Mouse (Mus musculus) common myeloid progenitor, adult 5-6 weeks (primary cell): ENCODE data around the gene Tmem50b. TPM values are rescaled to one million over a fixed set of nuclear protein-coding genes. Genes with fewer than 3 reads are reported as not detected.

Experiments
- ATAC-seq: replicated peaks from 2 replicates; pipeline ENCODE4 v1.8.0; 2016; ENCODE audit warnings: low read depth, mild to moderate bottlenecking, moderate TSS enrichment, inconsistent platforms; ENCODE audit not compliant: poor library complexity, severe bottlenecking
- total RNA-seq: library from RNA; stranded (forward); fragments of 200-1000, 187-1606 nt; gene quantifications from 2 replicates; pipeline ENCODE4 v1.2.3, GENCODE M21; 2017

The Tmem50b gene
- total RNA-seq, 1 experiment from 2014 or later: 8.6 TPM

DNA sequence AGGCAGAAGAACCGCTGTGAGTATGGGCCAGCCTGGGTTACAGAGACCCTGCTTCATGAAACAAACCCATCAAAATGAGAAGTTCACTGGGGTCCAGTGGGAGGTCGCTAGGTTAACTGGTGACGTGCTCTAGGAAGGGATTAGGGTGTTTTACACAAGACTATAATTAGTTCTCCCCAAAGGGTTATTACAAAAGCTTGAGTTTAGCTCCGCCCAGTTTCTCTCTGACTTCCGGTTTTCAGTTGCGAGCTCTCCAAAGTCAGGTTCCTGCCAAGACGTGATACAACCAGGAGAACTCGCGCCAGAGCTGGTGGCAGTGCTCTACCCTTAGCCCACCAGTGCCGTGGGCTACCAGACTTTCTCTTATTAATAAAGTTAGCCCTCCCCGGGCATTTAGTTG is 13.6 kb upstream of the Tmem50b start:
- ATAC-seq: peak; percentile 55

DNA sequence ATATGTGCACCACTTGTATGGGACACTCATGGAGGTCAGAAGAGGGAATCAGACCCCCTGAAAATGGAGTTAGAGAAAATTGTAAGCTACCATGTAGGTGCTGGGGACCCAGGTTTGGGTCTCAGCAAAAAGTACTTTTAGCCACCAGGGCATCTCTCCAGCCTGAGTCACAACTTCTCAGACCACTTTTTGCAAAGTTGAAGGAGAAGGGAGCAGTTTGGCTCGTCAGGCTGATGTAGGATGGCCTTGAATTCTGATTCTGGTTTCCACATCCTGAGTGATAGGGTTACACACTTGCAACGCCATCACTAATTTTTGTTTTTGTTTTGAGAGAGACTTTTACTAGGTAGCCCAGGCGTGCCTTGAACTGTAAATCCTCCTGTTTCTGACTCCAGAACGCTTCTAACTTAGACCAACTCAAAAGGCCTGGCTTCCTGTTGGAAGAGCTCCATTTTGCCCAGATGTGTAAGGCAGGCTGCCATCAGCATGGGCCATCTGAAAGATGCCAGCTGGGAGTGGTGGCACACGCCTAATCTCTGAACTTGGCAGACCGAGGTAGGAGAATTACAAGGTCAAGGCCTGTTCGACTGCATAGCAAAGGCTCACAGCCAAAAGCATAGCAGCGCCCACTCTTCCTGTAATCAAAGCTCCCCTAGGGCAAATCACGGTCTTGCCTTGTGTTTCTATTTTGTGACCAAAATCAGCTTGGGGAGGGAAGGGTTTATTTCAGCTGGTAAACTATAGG is 12.1 kb upstream of the Tmem50b start:
- no peak for ATAC-seq

DNA sequence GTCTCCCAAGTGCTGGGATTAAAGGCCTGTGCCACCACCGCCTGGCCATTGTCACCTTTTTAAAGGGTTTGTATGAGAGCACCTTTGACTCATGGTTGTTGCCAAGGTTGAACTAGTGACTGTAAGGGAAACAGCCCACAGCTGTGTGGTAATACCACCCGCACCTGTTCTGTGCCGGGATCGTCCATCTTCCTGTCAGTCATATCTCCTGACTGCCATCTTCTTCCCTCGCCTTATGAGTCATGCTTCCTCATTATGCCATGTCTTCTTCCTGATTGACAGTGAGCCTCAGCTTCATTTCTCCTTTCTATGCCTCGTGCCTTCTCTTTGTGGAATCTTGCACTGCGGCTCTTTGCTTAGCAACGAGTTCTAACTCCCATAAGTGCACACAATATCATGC is 9.4 kb upstream of the Tmem50b start:
- ATAC-seq: peak; percentile 92

DNA sequence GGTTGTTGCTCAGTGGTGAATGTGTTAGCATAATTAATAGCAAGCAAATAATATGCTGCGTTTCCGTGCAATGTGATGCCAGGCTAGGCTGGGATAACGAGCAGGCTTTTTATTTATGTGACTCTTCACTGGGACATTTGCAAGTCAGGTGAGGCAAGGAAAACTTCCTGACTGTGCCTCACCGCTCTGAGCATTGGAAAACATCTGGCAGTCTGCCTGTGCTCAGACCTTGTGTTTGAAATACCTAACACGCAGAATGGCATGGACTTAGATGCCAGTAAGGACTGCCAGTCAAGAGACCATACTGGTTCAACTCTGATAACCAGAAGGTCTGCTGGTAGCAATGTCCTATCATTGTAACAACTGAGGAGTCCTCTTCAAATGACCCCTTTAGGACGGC is 7.6 kb upstream of the Tmem50b start:
- no peak for ATAC-seq

DNA sequence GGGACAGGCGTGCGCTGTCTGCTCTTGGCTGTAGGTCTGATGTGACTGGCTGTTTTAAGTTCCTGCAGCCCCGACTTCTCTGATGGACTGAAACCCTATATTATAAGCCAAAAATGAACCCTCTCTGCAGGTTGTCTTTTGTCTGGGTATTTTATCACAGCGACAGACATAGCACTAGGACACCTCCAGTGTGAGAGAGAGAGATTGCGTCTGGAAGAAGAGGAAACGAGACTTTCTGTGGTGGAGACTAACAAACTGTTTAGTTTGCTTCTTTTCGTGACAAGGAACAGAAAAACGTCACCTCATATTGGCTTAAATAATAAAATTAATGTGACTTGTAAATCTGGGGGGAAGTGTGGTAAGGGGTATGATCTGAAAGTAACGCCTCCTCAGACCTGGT is 4.1 kb upstream of the Tmem50b start:
- peak; percentile 33 for ATAC-seq

DNA sequence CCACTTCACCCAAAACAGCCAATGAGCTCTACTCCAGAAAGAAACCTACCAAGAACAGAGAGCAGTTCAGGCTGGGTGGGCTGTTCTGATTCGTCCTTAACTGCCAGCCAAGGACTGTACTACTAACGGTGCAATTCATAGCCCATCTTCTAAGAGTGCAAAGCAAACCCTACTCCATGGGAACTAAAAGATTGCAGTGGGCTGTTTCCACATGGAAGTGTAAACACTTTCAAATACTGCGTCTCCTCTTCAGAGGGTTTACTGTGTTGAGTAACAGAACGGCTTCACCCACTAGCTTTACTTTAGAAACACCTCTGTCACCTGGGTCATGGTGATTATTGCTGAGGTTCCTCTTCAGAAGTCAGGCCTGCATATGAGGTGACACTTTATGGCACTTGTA is 3.5 kb upstream of the Tmem50b start:
- ATAC-seq: no peak

DNA sequence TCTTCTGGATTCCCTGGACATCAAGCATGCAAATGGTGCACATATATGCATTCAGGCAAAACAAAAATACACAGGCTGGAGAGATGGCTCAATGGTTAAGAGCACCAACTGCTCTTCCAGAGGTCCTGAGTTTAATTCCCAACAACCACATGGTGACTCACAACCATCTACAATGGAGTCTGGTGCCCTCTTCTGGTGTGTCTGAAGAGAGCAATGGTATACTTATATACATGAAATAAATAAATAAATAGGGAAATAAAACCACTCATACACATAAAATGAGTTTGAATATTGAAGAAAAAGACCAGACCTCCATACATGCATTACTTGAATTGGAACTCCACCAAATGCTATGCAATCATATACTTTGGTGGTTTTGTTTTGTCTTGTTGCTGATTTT is 1.6 kb upstream of the Tmem50b start:
- ATAC-seq: no peak

DNA sequence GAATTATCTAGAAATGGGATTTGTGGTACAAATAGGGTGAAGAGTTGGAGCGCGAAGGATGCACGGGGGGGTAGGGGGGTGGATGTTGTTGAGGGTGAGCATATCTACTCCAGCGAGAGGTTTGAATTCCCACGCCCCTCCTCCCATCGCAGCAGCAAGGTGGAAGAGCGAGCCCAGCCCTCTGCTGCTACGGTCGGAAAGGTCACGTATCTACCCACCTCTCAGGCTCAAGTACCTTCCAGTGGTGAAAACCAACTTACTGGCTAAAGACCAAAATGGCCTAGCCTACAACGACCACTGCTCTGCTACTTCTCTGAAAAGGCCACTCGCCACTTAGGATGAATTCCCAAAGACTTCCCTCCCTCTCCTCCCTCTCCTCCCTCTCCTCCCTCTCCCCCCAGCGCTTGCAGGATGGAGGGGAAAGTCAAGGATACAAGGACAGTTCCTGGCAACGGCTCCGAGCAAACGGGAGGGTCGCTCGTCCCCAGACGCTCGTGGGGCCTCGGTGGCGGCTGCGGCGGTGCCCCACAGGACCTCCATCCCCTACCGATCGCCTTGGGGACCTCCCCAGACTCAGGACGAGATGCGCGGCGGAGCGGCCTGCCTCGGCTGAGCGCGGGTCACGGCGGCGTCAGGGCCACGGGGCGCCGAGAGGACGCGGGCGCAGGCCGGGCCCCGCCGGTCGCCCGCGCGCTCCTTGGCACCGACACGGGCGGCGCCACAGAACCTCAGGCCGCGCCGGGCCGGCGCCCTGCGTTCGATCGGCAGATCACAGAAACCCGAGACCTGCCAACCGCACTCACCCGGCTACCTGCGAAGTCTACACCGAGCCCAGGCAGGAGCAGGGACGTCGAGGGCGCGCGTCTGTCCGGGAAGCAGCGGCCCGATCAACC is 575 bp downstream of the Tmem50b start:
- ATAC-seq: no peak

DNA sequence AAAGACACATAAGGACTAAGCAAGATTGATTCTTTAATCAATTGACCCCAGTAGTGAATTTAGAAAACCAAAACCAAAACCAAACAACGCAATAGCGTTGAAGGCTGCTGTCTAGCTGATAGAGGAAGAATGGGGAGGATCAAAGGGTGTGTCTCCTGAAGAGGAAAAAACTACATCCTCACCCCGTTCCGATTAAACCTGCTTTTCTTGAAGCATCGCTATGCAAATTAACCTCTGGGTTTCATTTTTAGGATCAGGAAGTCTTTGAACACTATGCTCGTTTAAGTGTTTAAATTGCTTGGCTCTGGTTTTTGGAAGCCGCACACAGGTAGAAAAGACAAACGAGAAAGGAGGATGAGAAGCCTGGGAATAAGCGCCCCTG is 1.2 kb downstream of the Tmem50b start:
- peak; percentile 30 for ATAC-seq

DNA sequence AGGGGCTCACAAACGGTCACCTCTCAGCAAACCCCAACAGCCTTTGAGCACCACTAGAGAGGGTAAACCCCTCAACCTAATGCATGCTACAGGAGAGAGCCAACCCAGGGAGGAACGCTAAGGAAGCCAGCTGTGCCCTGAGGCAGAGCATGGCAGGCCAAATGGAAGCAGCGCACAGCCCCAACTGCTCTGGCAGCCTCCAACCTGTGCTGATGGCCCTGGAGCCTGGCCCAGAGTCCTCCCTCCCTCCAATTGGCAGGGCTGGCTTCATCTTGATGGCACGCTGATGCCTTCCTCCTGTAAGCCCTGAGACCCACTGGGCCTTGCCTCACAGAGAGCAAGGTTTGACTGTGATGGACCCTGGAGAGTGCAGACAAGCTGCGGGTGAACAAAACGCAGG is 2.5 kb downstream of the Tmem50b start:
- ATAC-seq: no peak

DNA sequence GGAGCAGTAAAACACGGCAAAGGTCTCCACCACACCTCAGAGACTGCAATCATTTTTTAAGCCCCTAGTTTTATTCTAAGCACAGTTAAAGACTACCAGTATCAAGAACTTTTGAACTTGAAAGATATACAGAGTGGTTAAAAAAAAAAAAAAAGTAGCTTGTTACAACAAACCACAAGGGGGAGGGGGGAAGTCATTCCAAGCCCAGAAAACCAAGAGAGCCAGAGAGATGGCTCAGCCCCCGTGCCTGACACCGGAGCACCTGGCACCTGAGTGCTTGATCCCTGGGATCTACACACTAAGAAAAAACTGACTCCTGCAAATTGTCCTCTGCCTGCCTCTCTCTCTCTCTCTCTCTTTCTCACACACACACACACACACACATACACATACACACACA is 4.3 kb downstream of the Tmem50b start:
- no peak for ATAC-seq

DNA sequence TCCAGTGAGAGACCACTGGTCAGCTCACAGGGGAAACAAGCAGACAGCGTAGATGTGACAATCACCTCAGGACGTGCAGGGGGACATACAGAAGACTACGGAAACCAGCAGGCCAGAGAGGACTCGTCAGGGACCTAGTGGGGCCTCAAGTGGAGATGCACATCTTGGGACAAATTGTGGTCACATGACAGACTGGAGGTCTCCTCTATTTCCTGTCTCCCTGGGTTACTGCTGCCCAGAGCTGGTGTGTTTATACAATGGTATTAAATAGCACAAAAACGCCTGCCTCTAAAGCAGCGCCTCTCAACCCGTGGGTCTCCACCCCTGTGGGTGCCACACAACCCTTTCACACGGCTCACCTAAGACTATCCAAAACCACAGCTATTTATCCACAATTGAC is 5.4 kb downstream of the Tmem50b start:
- no peak for ATAC-seq

DNA sequence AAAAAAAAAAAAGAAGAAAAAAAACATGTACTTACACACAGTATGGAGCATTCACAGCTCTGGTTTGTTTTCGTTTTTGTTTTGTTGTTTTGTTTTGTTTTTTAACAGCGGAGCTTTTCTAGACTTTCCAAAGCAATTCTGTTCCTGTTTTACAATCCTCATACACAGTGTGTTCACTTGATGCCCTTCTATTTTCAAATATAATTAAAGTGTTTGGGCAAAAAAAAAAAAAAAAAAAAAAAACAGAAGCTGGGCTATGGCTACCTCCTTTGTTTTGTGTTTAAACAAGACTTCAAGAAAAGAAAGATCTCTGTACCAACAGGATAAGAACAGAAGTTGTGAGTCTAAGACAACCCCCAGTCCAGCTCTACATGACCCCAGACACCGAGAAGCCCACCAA is 8.9 kb downstream of the Tmem50b start:
- no peak for ATAC-seq

DNA sequence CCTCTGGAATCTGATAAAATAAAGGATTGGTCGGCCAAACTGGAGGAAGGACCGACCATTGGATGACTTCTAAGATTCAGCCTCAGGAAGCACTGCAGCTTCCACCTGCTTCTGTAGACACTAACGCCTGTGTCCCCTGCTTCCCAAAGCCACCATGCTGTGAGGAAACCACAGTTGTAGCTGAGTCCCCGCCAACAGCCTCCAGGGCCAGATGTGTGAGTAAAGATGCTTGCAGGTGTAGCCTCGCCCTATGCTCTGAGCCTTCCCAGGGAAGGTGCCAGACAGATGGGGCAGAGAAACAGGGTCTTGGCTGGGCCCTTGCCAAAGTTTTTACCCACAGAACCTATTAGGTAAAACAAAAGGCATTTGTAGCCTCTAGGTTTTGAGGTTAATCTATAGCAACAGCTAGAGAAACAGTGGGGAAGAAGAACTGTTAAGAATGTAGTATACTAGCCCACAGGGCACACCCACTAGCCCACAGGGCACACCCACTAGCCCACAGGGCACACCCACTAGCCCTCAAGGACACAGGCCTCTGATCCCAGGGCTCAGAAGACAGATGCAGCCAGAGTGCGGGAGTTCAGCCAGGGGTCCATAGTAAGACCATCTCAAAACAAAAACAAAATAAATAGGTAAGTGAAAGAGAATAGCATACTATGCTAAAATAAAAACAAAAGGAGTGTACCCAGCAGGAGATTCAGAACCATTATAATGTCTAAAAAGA is 9.7 kb downstream of the Tmem50b start:
- ATAC-seq: peak; percentile 56; the same call in 1 of the 2 replicates

DNA sequence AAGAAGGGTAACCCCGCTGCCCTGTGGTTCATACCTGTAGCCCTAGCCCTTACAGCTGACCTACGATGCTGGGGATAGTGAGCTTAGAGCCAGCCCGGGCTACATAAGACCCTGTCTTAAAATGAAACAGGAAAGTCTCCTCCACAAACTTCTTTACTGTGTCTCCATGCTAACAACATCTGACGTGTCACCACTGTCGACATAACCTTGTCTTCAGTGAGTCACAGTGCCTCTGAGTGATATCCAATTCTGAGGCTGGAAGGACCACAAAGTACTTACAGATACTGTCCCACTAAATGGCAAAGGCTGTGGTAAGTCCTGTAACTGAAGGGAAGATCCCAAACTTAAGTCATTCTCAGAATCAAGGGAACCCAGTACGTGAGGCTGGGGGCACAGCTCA is 11.4 kb downstream of the Tmem50b start:
- no peak for ATAC-seq

DNA sequence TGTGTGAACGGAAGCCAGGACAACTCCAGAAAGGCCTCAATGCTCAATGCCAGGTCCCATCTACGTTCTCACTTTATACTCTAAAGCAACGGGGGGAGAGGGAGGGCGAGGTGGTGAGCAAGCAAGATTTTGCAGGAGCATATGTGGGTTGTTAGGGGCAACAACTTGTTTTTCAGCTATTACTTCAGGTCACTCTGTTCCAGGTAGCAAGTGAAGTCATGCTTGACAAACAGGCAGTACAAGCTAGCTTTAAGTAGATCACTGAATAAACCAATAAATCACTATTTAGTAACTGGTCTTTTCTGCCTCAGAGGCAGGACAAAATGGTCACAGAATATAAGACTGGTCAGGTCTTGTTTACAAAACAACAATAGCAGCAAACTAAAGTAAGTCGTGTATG is 12.0 kb downstream of the Tmem50b start:
- ATAC-seq: no peak

DNA sequence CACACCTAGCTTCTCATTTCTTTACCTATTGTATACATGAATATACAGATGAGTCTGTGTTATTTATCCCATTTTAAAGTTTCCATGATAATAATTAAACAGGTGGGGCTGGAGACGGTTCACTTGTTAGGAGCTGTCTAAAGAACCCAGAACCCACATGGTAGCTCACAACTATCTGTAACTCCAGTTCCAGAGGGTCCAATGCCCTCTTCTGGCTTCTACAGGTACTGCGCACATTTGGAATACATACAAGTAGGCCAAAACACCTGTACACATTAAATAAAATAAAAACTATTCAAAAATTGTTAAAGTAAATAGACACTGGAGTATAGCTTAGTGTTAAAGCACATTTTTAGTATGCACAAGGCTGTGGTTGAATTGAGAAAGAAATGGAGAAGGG is 15.3 kb downstream of the Tmem50b start:
- ATAC-seq: peak; percentile 56; the same call in 1 of the 2 replicates

DNA sequence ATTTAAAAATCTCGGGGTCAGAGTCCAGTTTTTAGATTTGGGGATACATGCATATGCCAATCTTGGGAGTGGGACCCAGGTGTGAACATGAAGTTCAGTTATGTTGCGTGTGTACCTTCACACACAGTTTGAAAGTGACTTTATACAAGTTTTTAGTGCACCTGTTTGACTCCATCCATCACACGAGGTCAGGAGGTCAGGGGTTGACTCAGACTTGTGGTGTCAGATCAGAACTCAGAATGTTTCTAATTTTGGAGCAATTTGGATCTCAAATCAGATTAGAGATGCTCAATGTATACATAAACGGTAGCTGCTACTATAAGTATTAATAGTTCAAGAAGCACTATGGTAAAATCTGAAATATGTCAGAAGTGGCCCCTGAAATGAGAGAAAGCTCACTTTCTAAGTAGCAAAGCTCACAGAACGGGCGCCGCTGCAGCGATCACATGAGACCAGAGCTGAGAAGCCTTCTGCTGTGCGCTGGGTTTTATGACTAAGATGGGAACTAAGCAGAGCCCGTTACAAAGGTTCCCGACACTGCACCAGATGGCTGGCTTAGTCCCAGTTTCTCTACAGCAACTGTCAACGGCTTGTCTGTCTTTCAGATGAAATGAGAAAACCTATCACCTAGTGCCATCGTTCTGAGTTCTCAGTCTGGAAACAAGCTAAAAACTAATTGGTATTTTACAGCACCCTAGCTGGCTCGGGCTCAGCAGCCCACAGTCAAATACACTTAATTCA is 18.4 kb downstream of the Tmem50b start:
- no peak for ATAC-seq

DNA sequence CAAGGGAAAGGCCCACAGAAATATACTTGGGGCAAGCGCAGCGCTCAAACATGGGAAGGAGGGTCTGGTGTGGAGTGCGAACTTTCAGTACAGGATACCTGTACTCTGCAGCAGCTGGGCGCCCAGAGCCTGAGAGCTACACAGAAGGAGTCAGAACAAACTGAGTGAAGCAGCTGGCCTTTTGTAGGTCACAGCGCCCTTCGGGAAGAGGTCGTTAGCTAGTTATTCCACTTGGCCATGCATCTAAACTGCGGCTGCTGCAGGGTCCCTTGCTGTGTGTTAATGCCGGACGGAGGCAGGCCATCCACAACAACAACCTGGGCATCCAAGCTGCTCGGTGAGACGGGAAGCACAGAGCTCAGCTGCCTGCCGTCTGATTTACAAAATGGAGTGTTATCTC is 22.4 kb downstream of the Tmem50b start:
- no peak for ATAC-seq

DNA sequence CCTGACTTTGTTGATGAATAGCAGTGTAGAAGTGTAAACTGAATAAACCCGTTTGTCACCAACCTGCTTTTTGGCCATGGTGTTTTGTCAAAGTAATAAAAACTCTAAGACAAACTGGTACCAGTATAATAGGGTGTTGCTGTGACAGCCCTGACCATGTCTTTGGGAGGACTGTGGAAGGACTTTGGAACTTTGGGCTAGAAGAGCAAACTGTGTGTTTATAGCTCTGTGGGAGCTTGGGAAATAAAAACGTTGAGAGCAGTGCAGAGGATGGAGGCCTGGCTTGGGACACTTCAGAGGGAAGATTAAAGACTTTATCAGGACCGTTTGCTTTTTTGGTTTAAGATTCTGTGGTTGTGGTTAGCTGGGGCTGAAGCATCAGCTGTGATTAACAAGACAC is 26.5 kb downstream of the Tmem50b start:
- no peak for ATAC-seq
